In genomic region chr1:173216481-173216880, GRCm38 (mm10) we compare ENCODE assay signal across 29 mouse cellular contexts. TPM values are rescaled to one million over a fixed set of nuclear protein-coding genes. Genes with fewer than 3 reads are reported as not detected.
"Had no signal": no experiment of that assay in that cellular context is flagged by ENCODE, and none has a peak within 500 bp of the region (broad histone marks: within the 10 kb centered on the region; RNA-seq: fewer than 3 reads in every experiment).

No protein-coding gene starts in this region.

- H3K27me3 ChIP-seq: liver, embryonic 15.5 days; lung, embryonic 15.5 days; midbrain, embryonic 13.5 days; midbrain, embryonic 15.5 days; neural tube, embryonic 13.5 days; neural tube, embryonic 15.5 days had no signal

- ATAC-seq: liver, postnatal 0 days; lung, postnatal 0 days; midbrain, embryonic 13.5 days; midbrain, embryonic 15.5 days had no signal

- H3K36me3 ChIP-seq: liver, embryonic 15.5 days; lung, embryonic 15.5 days; midbrain, embryonic 13.5 days; midbrain, embryonic 15.5 days; neural tube, embryonic 13.5 days; neural tube, embryonic 15.5 days had no signal

- H3K4me1 ChIP-seq: liver, embryonic 15.5 days; lung, embryonic 15.5 days; midbrain, embryonic 13.5 days; midbrain, embryonic 15.5 days; neural tube, embryonic 13.5 days; neural tube, embryonic 15.5 days had no signal

- DNase-seq: liver, postnatal 0 days; lung, adult 2 months; lung, postnatal 14 days; lung, postnatal 36 days; retina, postnatal 1 day; right cerebral cortex, adult 18-20 months; right cerebral cortex, postnatal 25 days; right cerebral cortex, postnatal 4 days; spleen, adult 18-20 months; thymus, adult 18-20 months; thymus, postnatal 14 days; thymus, postnatal 36 days had no signal

- H3K4me3 ChIP-seq: liver, embryonic 15.5 days; lung, embryonic 15.5 days; midbrain, embryonic 13.5 days; midbrain, embryonic 15.5 days; myocyte; neural tube, embryonic 13.5 days; neural tube, embryonic 15.5 days had no signal

- H3K9me3 ChIP-seq: liver, embryonic 15.5 days; lung, embryonic 15.5 days; midbrain, embryonic 13.5 days; midbrain, embryonic 15.5 days; neural tube, embryonic 13.5 days; neural tube, embryonic 15.5 days had no signal

RNA-seq across cellular contexts. Expression of gene Olfr1404, which starts 4.3 kb away (rescaled TPM):
- total RNA-seq: megakaryocyte, adult 5-6 weeks; midbrain, postnatal 0 days had no signal
- polyA plus RNA-seq: liver, embryonic 15.5 days; liver, postnatal 0 days; lung, adult 2 months; lung, embryonic 15.5 days; lung, postnatal 0 days; macrophage; midbrain, embryonic 11.5 days; midbrain, embryonic 13.5 days; midbrain, embryonic 15.5 days; midbrain, postnatal 0 days; myocyte; neural tube, embryonic 11.5 days; neural tube, embryonic 13.5 days; neural tube, embryonic 15.5 days; small intestine, adult 2 months; stomach, embryonic 14.5 days; stomach, embryonic 16.5 days; thymus, postnatal 0 days had no signal

RNA-seq across cellular contexts. Expression of gene Fcer1a, which starts 10.5 kb away (rescaled TPM):
- total RNA-seq: midbrain, postnatal 0 days had no signal
- polyA plus RNA-seq: lung, embryonic 15.5 days; macrophage; midbrain, embryonic 11.5 days; midbrain, embryonic 13.5 days; midbrain, embryonic 15.5 days; midbrain, postnatal 0 days; myocyte; neural tube, embryonic 11.5 days; neural tube, embryonic 13.5 days; neural tube, embryonic 15.5 days; small intestine, adult 2 months; stomach, embryonic 14.5 days had no signal

RNA-seq across cellular contexts. Expression of gene Olfr218, which starts 18.9 kb away (rescaled TPM):
- total RNA-seq: megakaryocyte, adult 5-6 weeks; midbrain, postnatal 0 days had no signal
- polyA plus RNA-seq: liver, embryonic 15.5 days; liver, postnatal 0 days; lung, adult 2 months; lung, embryonic 15.5 days; lung, postnatal 0 days; macrophage; midbrain, embryonic 11.5 days; midbrain, embryonic 13.5 days; midbrain, embryonic 15.5 days; midbrain, postnatal 0 days; myocyte; neural tube, embryonic 11.5 days; neural tube, embryonic 13.5 days; neural tube, embryonic 15.5 days; small intestine, adult 2 months; stomach, embryonic 14.5 days; stomach, embryonic 16.5 days; thymus, postnatal 0 days had no signal

RNA-seq across cellular contexts. Expression of gene Olfr1406, which starts 26.0 kb away (rescaled TPM):
- total RNA-seq: megakaryocyte, adult 5-6 weeks; midbrain, postnatal 0 days had no signal
- polyA plus RNA-seq: liver, embryonic 15.5 days; liver, postnatal 0 days; lung, adult 2 months; lung, embryonic 15.5 days; lung, postnatal 0 days; macrophage; midbrain, embryonic 11.5 days; midbrain, embryonic 13.5 days; midbrain, embryonic 15.5 days; midbrain, postnatal 0 days; myocyte; neural tube, embryonic 11.5 days; neural tube, embryonic 15.5 days; small intestine, adult 2 months; stomach, embryonic 14.5 days; stomach, embryonic 16.5 days; thymus, postnatal 0 days had no signal

RNA-seq across cellular contexts. Expression of gene Olfr418, which starts 49.3 kb away (rescaled TPM):
- total RNA-seq: megakaryocyte, adult 5-6 weeks; midbrain, postnatal 0 days had no signal
- polyA plus RNA-seq: liver, embryonic 15.5 days; liver, postnatal 0 days; lung, adult 2 months; lung, embryonic 15.5 days; lung, postnatal 0 days; macrophage; midbrain, embryonic 11.5 days; midbrain, embryonic 13.5 days; midbrain, embryonic 15.5 days; midbrain, postnatal 0 days; myocyte; neural tube, embryonic 11.5 days; neural tube, embryonic 13.5 days; neural tube, embryonic 15.5 days; small intestine, adult 2 months; stomach, embryonic 14.5 days; stomach, embryonic 16.5 days; thymus, postnatal 0 days had no signal
